Mouse (Mus musculus): Measurements from ENCODE around the gene Acadsb.
A peak's percentile ranks its signal among the peaks of the same experiment; 100 is the strongest.

Gene Acadsb

GRCm38 (mm10) chr7:131467312-131467711 is 56.9 kb downstream of the Acadsb start:
- no peak for DNase-seq

GRCm38 (mm10) chr7:131469506-131469905 is 59.1 kb downstream of the Acadsb start:
- peak; percentile 12 for DNase-seq

- DNase-seq: no peak
Measured at GRCm38 (mm10) chr7:131471551-131471950, 61.1 kb downstream of the Acadsb start.

- no peak for DNase-seq
Measured at GRCm38 (mm10) chr7:131477140-131477539, 66.7 kb downstream of the Acadsb start.

GRCm38 (mm10) chr7:131478403-131478802 is 68.0 kb downstream of the Acadsb start:
- DNase-seq: no peak
